In the genomic region with DNA sequence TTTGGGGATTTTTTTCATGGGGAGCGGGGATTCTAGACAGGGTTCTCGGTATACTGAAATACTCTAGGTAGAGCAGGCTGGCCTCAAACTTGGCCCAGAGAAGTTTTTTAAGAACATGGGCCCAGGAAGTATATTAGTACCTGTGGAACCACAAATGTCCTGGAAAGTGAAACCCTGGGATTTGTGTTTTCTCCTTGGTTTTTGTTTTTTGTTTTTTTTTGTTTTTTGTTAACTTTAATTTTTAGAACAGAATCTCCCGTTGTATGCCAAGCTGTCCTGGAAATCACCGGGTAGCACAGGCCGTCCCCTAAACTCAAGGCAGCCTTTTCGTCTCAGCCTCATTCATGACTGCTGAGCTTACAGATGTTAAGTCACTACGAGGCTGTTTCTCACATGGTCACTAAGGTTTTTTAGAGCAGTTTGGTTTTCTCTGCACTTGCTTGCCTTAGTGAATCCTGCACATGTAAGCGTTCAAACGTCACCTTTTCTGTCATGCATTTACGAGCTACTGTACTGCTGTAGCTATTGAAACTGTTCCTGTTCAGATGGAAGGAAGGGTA, we compare ENCODE assay signal across 8 mouse cellular contexts. TPM values are rescaled to one million over a fixed set of nuclear protein-coding genes. Genes with fewer than 3 reads are reported as not detected.
A peak's percentile ranks its signal among the peaks of the same experiment; 100 is the strongest.
DNase-seq lines count a peak whose midpoint lies in the region; ATAC-seq and TF ChIP-seq lines count a peak whose summit lies in the region.

No protein-coding gene starts in this region.

- no peak for TF ChIP-seq POLR2A in ES-Bruce4 (IDR thresholded peaks at IDR 0.05; ENCODE audit: insufficient read depth, low read length)

- TF ChIP-seq EP300 in ES-Bruce4 (IDR thresholded peaks at IDR 0.05; ENCODE audit: insufficient read depth, low read depth, low read length) = no peak

- 76% methylated on average over 10 of the region's 10 CpGs for WGBS in heart, embryonic 10.5 days
- 70% methylated on average over 10 of the region's 10 CpGs for WGBS in heart, embryonic 15.5 days
- WGBS in macrophage (ENCODE audit: missing documents) = 88% methylated on average over 10 of the region's 10 CpGs

- H3K36me3 ChIP-seq in heart, embryonic 10.5 days = no peaks in the 10 kb centered on the region
- H3K36me3 ChIP-seq in ES-Bruce4 (ENCODE audit: control insufficient read depth, insufficient read depth, low read length, poor library complexity, severe bottlenecking) (peaks cover 8% of the 10 kb centered on the region; the same call in 1 of the 2 replicates), macrophage (ENCODE audit: inconsistent target) (no peaks in the 10 kb centered on the region)
- H3K36me3 ChIP-seq in heart, embryonic 15.5 days = no peaks in the 10 kb centered on the region

- H3K4me2 ChIP-seq in heart, embryonic 15.5 days = peak overlapping the region; percentile 65

- H3K27me3 ChIP-seq in heart, embryonic 10.5 days (ENCODE audit: insufficient read depth, poor library complexity, severe bottlenecking) = no peaks in the 10 kb centered on the region
- H3K27me3 ChIP-seq in ES-Bruce4 (ENCODE audit: control insufficient read depth, insufficient read depth, low read length, poor library complexity, severe bottlenecking) = no peaks in the 10 kb centered on the region
- H3K27me3 ChIP-seq in heart, embryonic 15.5 days = no peaks in the 10 kb centered on the region

- intact Hi-C loops in heart, postnatal 36 days (cut with DNase I) = loop anchor here (2.0 to 5.0 kb wide), 2 partner anchors 53 to 96 kb away; partner anchors contain the start of gene Map7d1

- ATAC-seq in heart, embryonic 15.5 days (replicated peaks; ENCODE audit: insufficient number of reproducible peaks, insufficient read depth, low FRiP score, low read depth) = no peak
- ATAC-seq in granulocyte monocyte progenitor cell, adult 5-6 weeks (replicated peaks; ENCODE audit: poor library complexity, severe bottlenecking) = no peak

- peak overlapping the region; percentile 94 for H3K27ac ChIP-seq in heart, embryonic 10.5 days
- peak overlapping the region; percentile 89 for H3K27ac ChIP-seq in ES-Bruce4 (ENCODE audit: insufficient read depth, low read length)
- peak overlapping the region; percentile 99 for H3K27ac ChIP-seq in heart, embryonic 15.5 days
- H3K27ac ChIP-seq in macrophage = peak overlapping the region; percentile 88

- no peak for DNase-seq in heart, embryonic 10.5 days (ENCODE audit: low spot score)
- DNase-seq in heart, postnatal 36 days = no peak
- no peak for DNase-seq in embryo, embryonic 11 days
- no peak for DNase-seq in frontal cortex, postnatal 10 days (ENCODE audit: low spot score in 2 of 2)

- peak overlapping the region; percentile 68 for H3K9ac ChIP-seq in ES-Bruce4 (ENCODE audit: low read depth, poor library complexity, severe bottlenecking)
- H3K9ac ChIP-seq in heart, embryonic 15.5 days = peak overlapping the region; percentile 28; the same call in 1 of the 2 replicates

- TF ChIP-seq CTCF in ES-Bruce4 (IDR thresholded peaks at IDR 0.05; ENCODE audit: low read depth, low read length) = no peak

- no peaks in the 10 kb centered on the region for H3K9me3 ChIP-seq in heart, embryonic 10.5 days
- no peaks in the 10 kb centered on the region for H3K9me3 ChIP-seq in ES-Bruce4 (replicated peaks; ENCODE audit: control insufficient read depth, insufficient read depth, low read length, poor library complexity, severe bottlenecking)
- no peaks in the 10 kb centered on the region for H3K9me3 ChIP-seq in heart, embryonic 15.5 days (replicated peaks)

- H3K4me3 ChIP-seq in heart, embryonic 10.5 days = peak overlapping the region; percentile 75
- H3K4me3 ChIP-seq in ES-Bruce4 (ENCODE audit: low read depth, low read length) (peak overlapping the region; percentile 59), macrophage (ENCODE audit: inconsistent target) (peak overlapping the region; percentile 10; the same call in 1 of the 2 replicates)
- H3K4me3 ChIP-seq in heart, embryonic 15.5 days = peak overlapping the region; percentile 83

- peaks cover 33% of the 10 kb centered on the region for H3K4me1 ChIP-seq in heart, embryonic 10.5 days
- peaks cover 3% of the 10 kb centered on the region for H3K4me1 ChIP-seq in ES-Bruce4 (ENCODE audit: control insufficient read depth, insufficient read depth, low read length)
- peaks cover 32% of the 10 kb centered on the region for H3K4me1 ChIP-seq in heart, embryonic 15.5 days (replicated peaks)

- H3K79me2 ChIP-seq in macrophage (ENCODE audit: inconsistent target) = peaks cover 33% of the 10 kb centered on the region

RNA-seq across cellular contexts. Expression of gene Thrap3, which starts 0.9 kb away (rescaled TPM):
- 194 and 200 TPM in 2 replicates for polyA plus RNA-seq in heart, embryonic 10.5 days (2016; fragmentation: Nextera tagmentation; extraction: Ambion mirVana)
- 100 to 1,000 TPM; 119 to 123 TPM for total RNA-seq in heart, postnatal 36 days (2021)
- polyA plus RNA-seq in ES-Bruce4 (2011; ENCODE audit: insufficient read depth, insufficient read length, low read depth, missing spikeins) = 456 and 495 TPM in 2 replicates
- polyA plus RNA-seq in heart, embryonic 15.5 days (2015; fragmentation: Nextera tagmentation; extraction: Ambion mirVana) = 129 and 149 TPM in 2 replicates
- total RNA-seq in macrophage (2018; cell fraction: chromatin; rRNA removed) = 1,000 to 10,000 TPM in 11 of 26 experiments, 100 to 1,000 TPM in 15; 773 to 1,275 (median 979) TPM
- 100 to 1,000 TPM in 24 of 26 experiments, 10 to 100 TPM in 2; 90.2 to 183 (median 118) TPM for total RNA-seq in macrophage (2018; cell fraction: cytosol; rRNA removed)
- 100 to 1,000 TPM; 424 to 709 (median 586) TPM for total RNA-seq in macrophage (2018; cell fraction: nucleus; rRNA removed)
- 109 to 345 TPM (median 123 TPM) in 3 replicates for polyA plus RNA-seq in macrophage (2018)
- total RNA-seq in granulocyte monocyte progenitor cell, adult 5-6 weeks (2014; fragmentation: Nextera tagmentation) = 215 and 267 TPM in 2 replicates
- 304 and 361 TPM in 2 replicates for total RNA-seq in granulocyte monocyte progenitor cell, adult 5-6 weeks (2017)

RNA-seq across cellular contexts. Expression of gene Sh3d21, which starts 40.1 kb away (rescaled TPM):
- polyA plus RNA-seq in heart, embryonic 10.5 days (2016; fragmentation: Nextera tagmentation; extraction: Ambion mirVana) = 2.0 and 3.1 TPM in 2 replicates
- 1 to 10 TPM; 2.4 to 3.6 TPM for total RNA-seq in heart, postnatal 36 days (2021)
- polyA plus RNA-seq in ES-Bruce4 (2011; ENCODE audit: insufficient read depth, insufficient read length, low read depth, missing spikeins) (5.5 and 6.0 TPM in 2 replicates), macrophage (2018) (0.38 to 0.59 TPM (median 0.58 TPM) in 3 replicates)
- polyA plus RNA-seq in heart, embryonic 15.5 days (2015; fragmentation: Nextera tagmentation; extraction: Ambion mirVana) = 3.3 and 4.1 TPM in 2 replicates
- 10 to 100 TPM in 13 of 26 experiments, 1 to 10 TPM in 13; 1.8 to 56.2 (median 10.6) TPM for total RNA-seq in macrophage (2018; cell fraction: chromatin; rRNA removed)
- 1 to 10 TPM in 19 of 26 experiments, under 1 TPM in 7; 0.39 to 5.8 (median 1.6) TPM for total RNA-seq in macrophage (2018; cell fraction: cytosol; rRNA removed)
- total RNA-seq in macrophage (2018; cell fraction: nucleus; rRNA removed) = 10 to 100 TPM in 7 of 26 experiments, 1 to 10 TPM in 16, under 1 TPM in 3; 0.49 to 20.7 (median 6.4) TPM
- 0.15 and 1.5 TPM in 2 replicates for total RNA-seq in granulocyte monocyte progenitor cell, adult 5-6 weeks (2014; fragmentation: Nextera tagmentation)
- 0.36 and 0.39 TPM in 2 replicates for total RNA-seq in granulocyte monocyte progenitor cell, adult 5-6 weeks (2017)

RNA-seq across cellular contexts. Expression of gene Map7d1, which starts 52.7 kb away (rescaled TPM):
- 49.1 and 74.8 TPM in 2 replicates for polyA plus RNA-seq in heart, embryonic 10.5 days (2016; fragmentation: Nextera tagmentation; extraction: Ambion mirVana)
- total RNA-seq in heart, postnatal 36 days (2021) = 100 to 1,000 TPM; 248 to 259 TPM
- 29.0 and 31.9 TPM in 2 replicates for polyA plus RNA-seq in ES-Bruce4 (2011; ENCODE audit: insufficient read depth, insufficient read length, low read depth, missing spikeins)
- polyA plus RNA-seq in heart, embryonic 15.5 days (2015; fragmentation: Nextera tagmentation; extraction: Ambion mirVana) = 39.4 and 50.7 TPM in 2 replicates
- total RNA-seq in macrophage (2018; cell fraction: chromatin; rRNA removed) = 100 to 1,000 TPM in 25 of 26 experiments, 10 to 100 TPM in 1; 97.4 to 591 (median 259) TPM
- 100 to 1,000 TPM; 123 to 196 (median 163) TPM for total RNA-seq in macrophage (2018; cell fraction: cytosol; rRNA removed)
- 100 to 1,000 TPM; 107 to 224 (median 158) TPM for total RNA-seq in macrophage (2018; cell fraction: nucleus; rRNA removed)
- polyA plus RNA-seq in macrophage (2018) = 105 to 157 TPM (median 139 TPM) in 3 replicates
- total RNA-seq in granulocyte monocyte progenitor cell, adult 5-6 weeks (2014; fragmentation: Nextera tagmentation) = 20.6 and 25.6 TPM in 2 replicates
- total RNA-seq in granulocyte monocyte progenitor cell, adult 5-6 weeks (2017) = 12.8 and 20.2 TPM in 2 replicates

RNA-seq across cellular contexts. Expression of gene Eva1b, which starts 55.9 kb away (rescaled TPM):
- 26.3 and 39.5 TPM in 2 replicates for polyA plus RNA-seq in heart, embryonic 10.5 days (2016; fragmentation: Nextera tagmentation; extraction: Ambion mirVana)
- total RNA-seq in heart, postnatal 36 days (2021) = 10 to 100 TPM; 15.7 to 16.2 TPM
- polyA plus RNA-seq in ES-Bruce4 (2011; ENCODE audit: insufficient read depth, insufficient read length, low read depth, missing spikeins) (13.6 and 15.9 TPM in 2 replicates), macrophage (2018) (4.4 to 20.0 TPM (median 6.2 TPM) in 3 replicates)
- polyA plus RNA-seq in heart, embryonic 15.5 days (2015; fragmentation: Nextera tagmentation; extraction: Ambion mirVana) = 28.0 and 37.7 TPM in 2 replicates
- total RNA-seq in macrophage (2018; cell fraction: chromatin; rRNA removed) = 10 to 100 TPM in 22 of 26 experiments, 1 to 10 TPM in 4; 5.5 to 52.5 (median 24.9) TPM
- 10 to 100 TPM in 25 of 26 experiments, 1 to 10 TPM in 1; 9.7 to 59.7 (median 31.6) TPM for total RNA-seq in macrophage (2018; cell fraction: cytosol; rRNA removed)
- total RNA-seq in macrophage (2018; cell fraction: nucleus; rRNA removed) = 10 to 100 TPM; 10.2 to 90.6 (median 43.6) TPM
- 0.73 and 1.1 TPM in 2 replicates for total RNA-seq in granulocyte monocyte progenitor cell, adult 5-6 weeks (2014; fragmentation: Nextera tagmentation)
- 1.0 and 2.4 TPM in 2 replicates for total RNA-seq in granulocyte monocyte progenitor cell, adult 5-6 weeks (2017)

RNA-seq across cellular contexts. Expression of gene Trappc3, which starts 58.7 kb away (rescaled TPM):
- 74.9 and 86.4 TPM in 2 replicates for polyA plus RNA-seq in heart, embryonic 10.5 days (2016; fragmentation: Nextera tagmentation; extraction: Ambion mirVana)
- 10 to 100 TPM; 45.9 to 46.3 TPM for total RNA-seq in heart, postnatal 36 days (2021)
- polyA plus RNA-seq in ES-Bruce4 (2011; ENCODE audit: insufficient read depth, insufficient read length, low read depth, missing spikeins) = 62.8 TPM in 2 replicates
- polyA plus RNA-seq in heart, embryonic 15.5 days (2015; fragmentation: Nextera tagmentation; extraction: Ambion mirVana) = 73.1 and 77.6 TPM in 2 replicates
- 10 to 100 TPM; 34.4 to 67.3 (median 48.2) TPM for total RNA-seq in macrophage (2018; cell fraction: chromatin; rRNA removed)
- 100 to 1,000 TPM in 8 of 26 experiments, 10 to 100 TPM in 18; 77.1 to 117 (median 93.5) TPM for total RNA-seq in macrophage (2018; cell fraction: cytosol; rRNA removed)
- 10 to 100 TPM; 48.1 to 87.5 (median 60.6) TPM for total RNA-seq in macrophage (2018; cell fraction: nucleus; rRNA removed)
- 93.4 to 103 TPM (median 95.6 TPM) in 3 replicates for polyA plus RNA-seq in macrophage (2018)
- 46.2 and 55.5 TPM in 2 replicates for total RNA-seq in granulocyte monocyte progenitor cell, adult 5-6 weeks (2014; fragmentation: Nextera tagmentation)
- total RNA-seq in granulocyte monocyte progenitor cell, adult 5-6 weeks (2017) = 48.4 and 54.8 TPM in 2 replicates

Comparison
In these comparisons a context has a peak if more than half of its experiments do, and no peak if none do; other contexts are left out.
1. H3K4me3 ChIP-seq: peak in every context shown above with its lines; median percentile 83 in heart, embryonic 15.5 days; 75 in heart, embryonic 10.5 days; 59 in ES-Bruce4; 10 in macrophage.